Mouse (Mus musculus) heart, embryonic 15.5 days (tissue): ENCODE data around the gene Thra. TPM values are rescaled to one million over a fixed set of nuclear protein-coding genes. Genes with fewer than 3 reads are reported as not detected.
"Not testable (repeated sequence)": the region's sequence is repeated elsewhere in the genome, so short reads cannot be mapped to it uniquely, and the experiment has no call there.

Experiments used
- ATAC-seq: fragments of 200-750 bp; cut with Nextera tagmentation; replicated peaks from 2 replicates; pipeline ENCODE4 v1.8.0; 2017; ENCODE audit warnings: low read depth, moderate TSS enrichment; ENCODE audit not compliant: insufficient number of reproducible peaks, insufficient read depth, low FRiP score
- H3K27ac ChIP-seq: fragments of 300-500 bp; sonication (generic); 2 replicates; pipeline ENCODE4 v1.5.1; 2015; ENCODE audit warnings: mild to moderate bottlenecking, inconsistent platforms
- H3K27me3 ChIP-seq: fragments of 300-500 bp; sonication (generic); 2 replicates; pipeline ENCODE4 v1.6.1; 2015; ENCODE audit warnings: inconsistent platforms
- H3K36me3 ChIP-seq: fragments of 300-500 bp; sonication (generic); 2 replicates; pipeline ENCODE4 v1.6.1; 2015; ENCODE audit warnings: mild to moderate bottlenecking, inconsistent platforms
- H3K4me1 ChIP-seq: fragments of 300-500 bp; sonication (generic); replicated peaks from 2 replicates; pipeline ENCODE4 v1.6.1; 2015; ENCODE audit warnings: inconsistent platforms
- H3K4me2 ChIP-seq: fragments of 300-500 bp; sonication (generic); 2 replicates; pipeline ENCODE4 v1.6.1; 2015; ENCODE audit warnings: inconsistent platforms, mild to moderate bottlenecking, moderate library complexity
- H3K4me3 ChIP-seq: fragments of 300-500 bp; sonication (generic); 2 replicates; pipeline ENCODE4 v1.5.1; 2015; ENCODE audit warnings: mild to moderate bottlenecking, inconsistent platforms
- H3K9ac ChIP-seq: fragments of 300-500 bp; sonication (generic); 2 replicates; pipeline ENCODE4 v1.6.1; 2015; ENCODE audit warnings: mild to moderate bottlenecking, inconsistent platforms
- H3K9me3 ChIP-seq: fragments of 300-500 bp; sonication (generic); replicated peaks from 2 replicates; pipeline ENCODE4 v1.6.1; 2016; ENCODE audit warnings: inconsistent platforms
- WGBS: fragments of 180-500 bp; shearing (Covaris S2); methylation state at CpG from one replicate; pipeline ENCODE4 v1.1.7; 2015; ENCODE audit warnings: mixed read lengths; 5-methylcytosine and 5-hydroxymethylcytosine counted together
- polyA plus RNA-seq: library from polyadenylated mRNA; unstranded; fragments of >200 nt; fragmentation: Nextera tagmentation; extraction: Ambion mirVana; gene quantifications from 2 replicates; pipeline ENCODE4 v1.2.1, GENCODE M21; 2015

The Thra gene
- polyA plus RNA-seq, 1 experiment from 2014 or later = 34.8 TPM

DNA sequence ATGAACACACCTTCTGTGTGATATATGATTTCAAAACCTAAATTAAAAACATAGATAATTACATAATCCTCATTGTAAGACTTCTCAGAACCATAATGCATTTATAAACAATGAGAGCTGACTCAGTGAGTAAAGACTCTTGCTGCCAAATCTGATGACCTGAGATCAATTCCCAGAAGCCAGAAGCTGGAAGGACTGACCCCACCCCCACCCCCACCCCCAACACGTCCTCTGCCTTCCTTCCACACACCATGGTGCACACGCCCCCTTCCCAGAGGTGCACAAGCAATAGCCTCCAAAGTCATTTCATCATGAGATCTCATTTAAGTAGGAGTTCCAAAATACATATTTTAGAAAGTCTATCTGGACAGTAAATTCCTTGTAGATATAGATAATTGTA is 19.7 kb upstream of the Thra start:
- 74% methylated on average over 2 of the region's 2 CpGs for WGBS
- peak overlapping the region; percentile 76 for H3K27ac ChIP-seq

DNA sequence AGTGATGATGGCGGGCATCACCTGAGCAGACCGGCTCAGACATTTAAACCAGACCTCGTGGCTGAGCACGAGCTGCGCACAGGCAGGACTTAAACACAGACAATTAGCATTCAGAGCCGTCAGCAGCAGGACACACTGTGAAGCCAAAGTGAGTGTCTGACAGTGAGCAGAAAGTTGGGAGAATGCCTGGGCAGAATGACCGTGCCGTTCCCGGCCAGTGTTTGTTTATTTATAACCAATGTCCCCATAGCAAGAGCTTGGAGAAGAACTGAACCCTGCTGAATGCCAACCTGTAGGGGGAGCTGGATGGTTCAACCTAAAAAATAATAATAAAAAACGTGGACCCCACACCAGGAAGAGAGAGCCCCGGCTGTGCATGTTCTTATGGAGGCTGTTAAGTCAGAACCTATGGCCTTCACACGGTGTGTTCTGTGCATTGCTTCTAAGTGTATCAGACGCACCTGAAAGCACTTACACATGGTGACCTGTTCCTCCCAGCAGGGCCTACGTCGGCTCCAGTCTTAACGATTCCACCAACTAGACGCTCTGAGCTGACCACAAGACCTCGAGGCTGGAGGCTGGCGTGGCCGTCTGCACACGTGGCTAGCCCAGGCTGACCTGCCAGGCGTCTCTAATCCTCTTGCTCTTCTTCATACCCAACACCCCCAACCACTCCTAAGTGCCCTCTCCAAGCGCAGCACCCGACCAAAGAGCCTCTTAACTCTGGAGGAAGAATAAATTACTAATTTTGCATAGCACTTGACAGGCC is 18.8 kb upstream of the Thra start:
- H3K4me1 ChIP-seq = peaks cover 37% of the 10 kb centered on the region
- peak; percentile 86 for ATAC-seq
- H3K4me3 ChIP-seq = no peak overlapping the region
- no peak overlapping the region for H3K9ac ChIP-seq
- H3K27me3 ChIP-seq = no peaks in the 10 kb centered on the region
- H3K27ac ChIP-seq = peak overlapping the region; percentile 76
- WGBS = 42% methylated on average over 24 of the region's 24 CpGs
- no peak overlapping the region for H3K4me2 ChIP-seq
- peaks cover 14% of the 10 kb centered on the region for H3K36me3 ChIP-seq
- no peaks in the 10 kb centered on the region for H3K9me3 ChIP-seq

More for the DNA sequence above, 19.7 kb upstream of the Thra start:
- no peaks in the 10 kb centered on the region for H3K9me3 ChIP-seq
- H3K27me3 ChIP-seq = no peaks in the 10 kb centered on the region
- peaks cover 37% of the 10 kb centered on the region for H3K4me1 ChIP-seq
- no peak for ATAC-seq
- H3K36me3 ChIP-seq = peaks cover 20% of the 10 kb centered on the region
- no peak overlapping the region for H3K4me2 ChIP-seq
- H3K4me3 ChIP-seq = no peak overlapping the region
- no peak overlapping the region for H3K9ac ChIP-seq

- H3K36me3 ChIP-seq = peaks cover 7% of the 10 kb centered on the region; the same call in 1 of the 2 replicates
- no peak overlapping the region for H3K4me3 ChIP-seq
- H3K9me3 ChIP-seq = no peaks in the 10 kb centered on the region
- no peak overlapping the region for H3K4me2 ChIP-seq
- no peak overlapping the region for H3K9ac ChIP-seq
- 70% methylated on average over 7 of the region's 7 CpGs for WGBS
- H3K27me3 ChIP-seq = no peaks in the 10 kb centered on the region
- no peak for ATAC-seq
- H3K4me1 ChIP-seq = peaks cover 32% of the 10 kb centered on the region
- no peak overlapping the region for H3K27ac ChIP-seq
Observed at GRCm38 (mm10) chr11:98723098-98723497, 17.3 kb upstream of the Thra start.

- no peak for ATAC-seq
- no peak overlapping the region for H3K27ac ChIP-seq
- H3K9ac ChIP-seq = no peak overlapping the region
- no peak overlapping the region for H3K4me3 ChIP-seq
- H3K4me2 ChIP-seq = no peak overlapping the region
- 92% methylated on average over 15 of the region's 15 CpGs for WGBS
- peaks cover 4% of the 10 kb centered on the region; the same call in 1 of the 2 replicates for H3K36me3 ChIP-seq
- H3K9me3 ChIP-seq = no peaks in the 10 kb centered on the region
- H3K27me3 ChIP-seq = no peaks in the 10 kb centered on the region
- H3K4me1 ChIP-seq = peaks cover 35% of the 10 kb centered on the region
Observed at GRCm38 (mm10) chr11:98725926-98726506, 14.4 kb upstream of the Thra start.

GRCm38 (mm10) chr11:98729119-98729588 is 11.3 kb upstream of the Thra start, which contains the start of gene Med24:
Gene Med24, minus strand, starts transcription at chr11:98729435.
- under 1% methylated on average over 16 of the region's 16 CpGs for WGBS
- H3K9ac ChIP-seq = peak within 1 kb of the TSS; percentile 54
- peaks cover 17% of the 10 kb centered on the region for H3K4me1 ChIP-seq
- no peaks in the 10 kb centered on the region for H3K27me3 ChIP-seq
- peak; percentile 90 for ATAC-seq
- H3K4me2 ChIP-seq = peak within 1 kb of the TSS; percentile 69
- H3K36me3 ChIP-seq = peaks cover 4% of the 10 kb centered on the region; the same call in 1 of the 2 replicates
- H3K27ac ChIP-seq = peak within 1 kb of the TSS; percentile 67
- H3K9me3 ChIP-seq = no peaks in the 10 kb centered on the region
- peak within 1 kb of the TSS; percentile 76 for H3K4me3 ChIP-seq

DNA sequence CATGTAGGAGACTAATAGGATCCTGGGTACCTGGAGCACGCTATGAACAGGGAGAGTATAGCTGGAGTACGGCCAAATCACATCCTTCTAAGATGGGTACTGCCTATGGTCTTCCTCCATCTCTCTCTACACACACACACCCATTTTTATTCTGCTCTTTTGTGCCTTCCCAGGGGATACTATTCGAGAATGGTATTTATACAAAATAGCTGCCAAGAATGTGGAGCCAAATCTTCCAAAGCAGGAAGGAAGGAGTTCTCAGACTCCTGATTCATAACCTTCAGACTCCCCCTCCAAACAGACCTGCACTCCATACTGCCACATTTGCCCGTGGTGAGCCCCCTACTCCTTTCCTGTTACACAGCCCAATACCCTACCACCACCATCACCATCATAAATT is 9.7 kb upstream of the Thra start:
- H3K4me3 ChIP-seq = no peak overlapping the region
- H3K27ac ChIP-seq = peak overlapping the region; percentile 31; the same call in 1 of the 2 replicates
- no peak overlapping the region for H3K9ac ChIP-seq
- no peaks in the 10 kb centered on the region for H3K9me3 ChIP-seq
- H3K27me3 ChIP-seq = no peaks in the 10 kb centered on the region
- peaks cover 4% of the 10 kb centered on the region; the same call in 1 of the 2 replicates for H3K36me3 ChIP-seq
- no peak overlapping the region for H3K4me2 ChIP-seq
- ATAC-seq = no peak
- peaks cover 17% of the 10 kb centered on the region for H3K4me1 ChIP-seq
- WGBS = 46% methylated on average over 4 of the region's 4 CpGs

DNA sequence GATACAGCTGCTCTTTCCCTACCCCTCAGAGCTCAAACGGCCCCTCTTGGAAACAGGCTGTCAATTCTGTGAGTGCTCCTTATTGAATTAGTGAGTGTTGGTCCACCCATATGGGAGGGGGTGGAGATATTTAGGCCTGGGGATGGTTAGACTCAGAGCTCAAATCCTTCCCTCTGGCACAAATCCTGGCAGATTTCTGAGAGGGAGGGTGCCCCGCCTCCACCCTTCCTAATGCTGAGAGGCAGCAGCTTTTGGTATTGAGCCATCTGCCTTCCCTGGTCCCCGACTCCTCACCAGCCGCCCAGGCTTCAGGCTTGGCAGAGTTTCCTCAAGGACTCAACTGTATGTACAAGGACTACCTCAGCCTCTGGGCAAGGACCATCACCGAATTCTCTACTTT is 9.3 kb upstream of the Thra start:
- H3K27ac ChIP-seq = peak overlapping the region; percentile 26; the same call in 1 of the 2 replicates
- no peak overlapping the region for H3K4me3 ChIP-seq
- H3K4me1 ChIP-seq = peaks cover 17% of the 10 kb centered on the region
- WGBS = 42% methylated on average over 5 of the region's 5 CpGs
- ATAC-seq = no peak
- 0 out of 2 replicates have a peak, but pooled peaks cover 4% of the 10 kb centered on the region for H3K36me3 ChIP-seq
- no peaks in the 10 kb centered on the region for H3K27me3 ChIP-seq
- H3K9me3 ChIP-seq = no peaks in the 10 kb centered on the region
- H3K9ac ChIP-seq = no peak overlapping the region
- no peak overlapping the region for H3K4me2 ChIP-seq

- 75% methylated on average over 3 of the region's 3 CpGs for WGBS
- H3K9me3 ChIP-seq = no peaks in the 10 kb centered on the region
- H3K4me1 ChIP-seq = peaks cover 17% of the 10 kb centered on the region
- H3K4me3 ChIP-seq = no peak overlapping the region
- no peaks in the 10 kb centered on the region for H3K27me3 ChIP-seq
- ATAC-seq = no peak
- H3K36me3 ChIP-seq = no peaks in the 10 kb centered on the region
- no peak overlapping the region for H3K27ac ChIP-seq
- H3K4me2 ChIP-seq = no peak overlapping the region
- H3K9ac ChIP-seq = no peak overlapping the region
Observed at GRCm38 (mm10) chr11:98734020-98734419, 6.4 kb upstream of the Thra start.

- no peaks in the 10 kb centered on the region for H3K27me3 ChIP-seq
- H3K4me1 ChIP-seq = peaks cover 22% of the 10 kb centered on the region
- H3K4me3 ChIP-seq = no peak overlapping the region
- H3K9ac ChIP-seq = no peak overlapping the region
- H3K27ac ChIP-seq = no peak overlapping the region
- WGBS = 85% methylated on average over 4 of the region's 4 CpGs
- H3K9me3 ChIP-seq = no peaks in the 10 kb centered on the region
- H3K4me2 ChIP-seq = no peak overlapping the region
- no peak for ATAC-seq
- H3K36me3 ChIP-seq = no peaks in the 10 kb centered on the region
Observed at GRCm38 (mm10) chr11:98735111-98735510, 5.3 kb upstream of the Thra start.

GRCm38 (mm10) chr11:98736176-98736575 is 4.3 kb upstream of the Thra start:
- Histone ChIP-seq H3K4me1 (peaks cover 19% of the 10 kb centered on the region), H3K9me3 (no peaks in the 10 kb centered on the region), H3K4me2 (no peak overlapping the region), H3K36me3 (no peaks in the 10 kb centered on the region), H3K9ac (no peak overlapping the region), H3K27me3 (no peaks in the 10 kb centered on the region), H3K4me3 (no peak overlapping the region), H3K27ac (no peak overlapping the region)
- no peak for ATAC-seq
- WGBS = 81% methylated on average over 1 of the region's 1 CpGs

- not testable (repeated sequence) for H3K27ac ChIP-seq, H3K9me3 ChIP-seq, H3K9ac ChIP-seq, ATAC-seq, H3K4me3 ChIP-seq, H3K27me3 ChIP-seq, H3K36me3 ChIP-seq, H3K4me2 ChIP-seq
- 77% methylated on average over 2 of the region's 2 CpGs for WGBS
- peaks cover 20% of the 10 kb centered on the region for H3K4me1 ChIP-seq
Observed at GRCm38 (mm10) chr11:98737220-98737619, 3.2 kb upstream of the Thra start.
